Mouse (Mus musculus): ENCODE results near the gene Nr1d2. TPM values are rescaled to one million over a fixed set of nuclear protein-coding genes. Genes with fewer than 3 reads are reported as not detected.
A peak's percentile ranks its signal among the peaks of the same experiment; 100 is the strongest.
"Not testable (repeated sequence)": the region's sequence is repeated elsewhere in the genome, so short reads cannot be mapped to it uniquely, and the experiment has no call there.

Gene Nr1d2
- polyA plus RNA-seq (2015; fragmentation: Nextera tagmentation; extraction: Ambion mirVana), result 5.6 and 6.1 TPM in 2 replicates

DNA sequence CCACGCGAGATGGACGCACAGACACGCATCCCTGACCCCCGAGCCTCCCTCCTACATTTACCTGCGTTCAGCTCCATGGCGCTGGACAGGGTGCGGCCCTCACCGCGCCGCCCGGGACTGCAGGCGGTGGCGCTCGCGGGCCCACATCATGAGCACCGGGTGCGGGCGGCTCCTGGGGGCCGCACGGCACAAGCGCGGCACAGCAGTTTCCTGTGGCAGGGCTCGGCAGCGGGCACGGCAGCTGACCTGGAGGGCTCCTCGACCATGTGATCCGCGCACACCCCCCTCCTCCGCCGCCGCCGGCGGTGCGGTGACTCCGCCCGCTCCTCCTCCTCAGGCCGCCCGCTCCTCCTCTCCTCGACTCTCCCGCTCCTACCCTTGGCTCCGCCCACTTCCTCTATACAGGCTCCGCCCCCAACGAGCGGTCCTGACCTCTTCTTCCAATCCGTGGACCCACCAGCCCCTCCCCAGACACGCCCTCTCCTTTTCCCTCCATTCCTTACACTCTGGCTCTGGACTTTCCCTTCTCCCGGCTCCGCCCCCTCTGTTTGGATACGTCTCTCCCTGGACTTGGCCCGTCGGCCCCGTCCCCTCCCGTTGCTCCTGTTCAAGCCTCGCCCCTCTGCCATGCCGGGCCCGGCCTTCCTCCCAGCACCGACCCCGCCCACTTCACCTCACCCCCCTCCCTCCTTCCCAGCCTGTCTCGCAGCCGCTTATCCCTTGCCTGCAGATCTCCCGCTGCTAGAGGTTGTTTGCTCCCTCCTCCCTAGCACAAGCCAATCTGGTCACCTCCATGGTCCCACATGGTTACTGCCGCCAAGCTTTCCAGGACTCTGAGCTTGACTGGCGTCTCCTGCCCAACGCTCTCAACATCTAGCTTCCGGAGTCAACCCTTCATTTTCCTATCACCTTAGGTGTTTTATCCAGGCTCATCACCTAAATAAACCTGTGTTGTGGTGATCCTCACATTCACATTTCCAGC lies at the start of gene Nr1d2:
TSS of gene Nr1d2 (minus strand) at position 378 of the 982 bp plus-strand sequence.
- ATAC-seq (ENCODE audit: low FRiP score), result peak; percentile 93
- peak within 1 kb of the TSS; percentile 98 for H3K4me3 ChIP-seq (replicated peaks)
- H3K4me1 ChIP-seq, result peaks cover 4% of the 10 kb centered on the region; the same call in 1 of the 2 replicates
- peak within 1 kb of the TSS; percentile 69 for H3K9ac ChIP-seq (replicated peaks)
- WGBS, result under 1% methylated on average over 50 of the region's 66 CpGs
- H3K27me3 ChIP-seq (replicated peaks), result no peaks in the 10 kb centered on the region
- H3K9me3 ChIP-seq (replicated peaks), result no peaks in the 10 kb centered on the region
- no peaks in the 10 kb centered on the region for H3K36me3 ChIP-seq
- peak within 1 kb of the TSS; percentile 88 for H3K27ac ChIP-seq (replicated peaks)
- peak within 1 kb of the TSS; percentile 74 for H3K4me2 ChIP-seq

DNA sequence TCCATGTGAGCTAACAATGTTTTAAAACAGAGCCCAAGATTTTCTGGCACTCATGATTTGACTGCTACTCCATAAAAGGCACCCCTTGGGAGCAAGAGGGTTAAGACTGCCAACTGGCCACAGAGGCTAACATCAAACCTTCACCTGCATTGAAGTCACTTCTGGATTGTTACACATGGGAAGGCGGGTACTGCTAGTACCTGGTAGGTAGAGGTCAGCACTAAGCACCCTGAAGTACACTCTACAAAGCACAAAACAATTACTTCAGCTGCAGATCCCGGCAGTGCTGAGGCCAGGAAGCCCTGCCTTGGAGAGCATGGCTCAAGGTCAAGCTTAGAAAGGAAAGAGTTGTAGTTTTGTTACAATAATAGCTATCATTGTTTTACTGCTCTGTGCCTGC lies 48.5 kb upstream of the Nr1d2 start:
- 85% methylated on average over 2 of the region's 2 CpGs for WGBS
- no peak for ATAC-seq (ENCODE audit: low FRiP score)
- no peak overlapping the region for H3K9ac ChIP-seq (replicated peaks)
- no peaks in the 10 kb centered on the region for H3K9me3 ChIP-seq (replicated peaks)
- 0 out of 2 replicates have a peak, but pooled peaks cover 2% of the 10 kb centered on the region for H3K4me1 ChIP-seq
- H3K27ac ChIP-seq (replicated peaks), result no peak overlapping the region
- H3K4me3 ChIP-seq (replicated peaks), result no peak overlapping the region
- no peaks in the 10 kb centered on the region for H3K27me3 ChIP-seq (replicated peaks)
- H3K4me2 ChIP-seq, result no peak overlapping the region
- 0 out of 2 replicates have a peak, but pooled peaks cover 2% of the 10 kb centered on the region for H3K36me3 ChIP-seq

DNA sequence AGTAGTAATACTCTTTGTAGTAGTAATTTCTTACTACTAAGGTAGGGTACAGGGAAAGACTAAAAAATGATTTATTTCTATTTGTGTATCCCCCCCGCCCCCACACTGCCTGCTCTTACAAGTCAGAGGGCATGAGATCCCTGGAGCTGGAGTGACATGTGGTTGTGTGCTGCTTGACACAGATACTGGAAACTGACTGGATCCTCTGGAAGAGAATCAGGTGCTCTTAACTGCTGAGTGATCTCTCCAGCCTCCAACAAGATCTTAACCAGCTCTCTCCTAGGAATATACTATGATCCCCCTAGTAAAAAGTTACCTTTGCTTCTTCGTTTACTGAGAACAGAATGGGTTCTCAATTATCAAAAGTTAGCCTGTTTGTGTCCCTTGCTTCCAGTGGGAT lies 47.5 kb upstream of the Nr1d2 start:
- Histone ChIP-seq H3K36me3 (0 out of 2 replicates have a peak, but pooled peaks cover 4% of the 10 kb centered on the region), H3K27me3 (replicated peaks) (no peaks in the 10 kb centered on the region), H3K4me3 (replicated peaks) (no peak overlapping the region), H3K27ac (replicated peaks) (no peak overlapping the region), H3K9me3 (replicated peaks) (no peaks in the 10 kb centered on the region), H3K4me2 (no peak overlapping the region), H3K4me1 (0 out of 2 replicates have a peak, but pooled peaks cover 2% of the 10 kb centered on the region), H3K9ac (replicated peaks) (no peak overlapping the region)
- 97% methylated on average over 2 of the region's 2 CpGs for WGBS
- no peak for ATAC-seq (ENCODE audit: low FRiP score)

DNA sequence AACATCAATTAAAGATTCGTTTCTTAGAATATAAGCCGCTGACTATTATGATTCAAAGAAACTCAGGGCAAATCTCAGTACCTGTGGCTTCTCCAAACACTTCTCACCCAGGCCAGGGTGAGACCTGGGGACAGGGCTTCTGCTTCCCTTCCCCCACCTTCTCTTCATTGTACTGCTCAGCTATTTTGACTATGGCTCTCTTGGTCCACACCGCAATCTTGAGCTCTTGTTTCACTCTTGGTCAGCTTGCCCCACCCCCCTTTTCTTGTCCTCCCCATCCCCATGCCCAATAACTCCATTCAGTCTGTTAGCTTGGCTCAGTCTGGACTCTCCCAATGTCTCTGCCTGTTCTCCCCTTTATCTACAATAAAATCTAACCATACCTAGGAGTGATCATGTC lies 46.5 kb upstream of the Nr1d2 start:
- no peak overlapping the region for H3K4me2 ChIP-seq
- no peak for ATAC-seq (ENCODE audit: low FRiP score)
- H3K27ac ChIP-seq (replicated peaks), result no peak overlapping the region
- 87% methylated on average over 3 of the region's 3 CpGs for WGBS
- H3K27me3 ChIP-seq (replicated peaks), result no peaks in the 10 kb centered on the region
- no peaks in the 10 kb centered on the region for H3K9me3 ChIP-seq (replicated peaks)
- no peak overlapping the region for H3K9ac ChIP-seq (replicated peaks)
- 0 out of 2 replicates have a peak, but pooled peaks cover 4% of the 10 kb centered on the region for H3K36me3 ChIP-seq
- H3K4me1 ChIP-seq, result no peaks in the 10 kb centered on the region
- no peak overlapping the region for H3K4me3 ChIP-seq (replicated peaks)

DNA sequence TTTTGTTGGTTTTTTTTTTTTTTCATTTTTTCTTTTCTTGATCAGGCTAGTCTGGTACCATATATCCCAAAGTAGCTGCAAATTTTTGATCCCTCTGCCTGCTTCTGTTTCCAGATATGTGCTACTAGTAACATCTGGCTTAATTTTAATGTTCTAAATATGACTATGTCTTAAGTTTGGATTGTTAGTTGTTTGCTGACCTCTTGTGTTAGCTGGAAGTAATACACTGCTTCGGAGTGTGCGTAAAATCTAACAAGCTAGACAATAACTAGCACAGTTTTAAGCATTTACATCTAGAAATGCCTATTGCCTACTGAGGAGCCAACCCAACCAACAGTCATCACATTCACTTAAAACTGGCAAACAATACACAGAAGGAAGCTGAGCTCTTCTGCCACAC lies 45.7 kb upstream of the Nr1d2 start:
- 77% methylated on average over 2 of the region's 2 CpGs for WGBS
- peaks cover 6% of the 10 kb centered on the region for H3K36me3 ChIP-seq
- H3K27ac ChIP-seq (replicated peaks), result no peak overlapping the region
- H3K4me2 ChIP-seq, result no peak overlapping the region
- no peak for ATAC-seq (ENCODE audit: low FRiP score)
- no peak overlapping the region for H3K9ac ChIP-seq (replicated peaks)
- no peak overlapping the region for H3K4me3 ChIP-seq (replicated peaks)
- H3K27me3 ChIP-seq (replicated peaks), result no peaks in the 10 kb centered on the region
- H3K9me3 ChIP-seq (replicated peaks), result no peaks in the 10 kb centered on the region
- H3K4me1 ChIP-seq, result no peaks in the 10 kb centered on the region

DNA sequence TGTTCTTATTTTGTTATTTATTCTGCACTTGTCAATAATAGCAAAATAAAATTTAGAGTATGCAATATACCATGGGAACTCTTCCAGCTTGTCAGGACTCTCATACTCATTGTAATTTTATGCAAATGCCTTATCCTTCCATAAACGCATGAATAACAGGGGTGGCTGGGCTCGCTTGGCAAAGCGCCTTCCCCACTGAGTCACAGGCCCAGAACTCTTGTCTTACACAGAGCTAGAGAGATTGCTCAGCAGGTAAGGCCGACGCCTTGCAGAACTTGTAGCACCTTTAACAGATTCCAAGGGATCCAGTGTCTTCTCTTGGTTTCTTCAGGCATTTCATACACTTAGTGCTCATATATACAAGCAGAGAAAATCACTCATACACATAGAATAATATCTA lies 41.4 kb upstream of the Nr1d2 start:
- Histone ChIP-seq H3K27me3 (replicated peaks) (no peaks in the 10 kb centered on the region), H3K9me3 (replicated peaks) (no peaks in the 10 kb centered on the region), H3K4me1 (no peaks in the 10 kb centered on the region), H3K27ac (replicated peaks) (no peak overlapping the region), H3K4me2 (no peak overlapping the region), H3K36me3 (peaks cover 29% of the 10 kb centered on the region), H3K4me3 (replicated peaks) (no peak overlapping the region), H3K9ac (replicated peaks) (no peak overlapping the region)
- no peak for ATAC-seq (ENCODE audit: low FRiP score)
- WGBS, result 70% methylated on average over 5 of the region's 5 CpGs

DNA sequence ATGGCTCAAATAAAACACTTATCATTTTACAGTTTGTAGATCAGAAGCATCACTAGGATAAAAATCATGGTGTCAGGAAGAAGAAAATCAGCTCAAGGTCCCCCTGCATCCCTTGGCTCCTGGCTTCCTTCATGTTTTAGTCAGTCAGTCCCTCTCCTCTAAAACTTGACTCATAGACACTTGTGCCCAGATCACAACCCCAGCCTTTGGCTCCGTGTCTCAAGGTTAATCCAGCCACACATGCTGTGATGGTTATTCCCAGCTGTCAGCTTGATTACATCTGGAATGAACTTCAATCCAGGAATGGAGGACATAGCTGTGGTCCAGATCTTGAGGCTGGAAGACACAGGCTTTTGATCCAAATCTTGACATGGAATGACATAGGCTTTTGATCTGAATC lies 35.6 kb upstream of the Nr1d2 start:
- H3K27me3 ChIP-seq (replicated peaks), result no peaks in the 10 kb centered on the region
- no peak overlapping the region for H3K4me3 ChIP-seq (replicated peaks)
- H3K4me2 ChIP-seq, result no peak overlapping the region
- H3K9me3 ChIP-seq (replicated peaks), result no peaks in the 10 kb centered on the region
- peaks cover 23% of the 10 kb centered on the region for H3K36me3 ChIP-seq
- H3K9ac ChIP-seq (replicated peaks), result no peak overlapping the region
- WGBS, result 94% methylated on average over 1 of the region's 1 CpGs
- H3K27ac ChIP-seq (replicated peaks), result no peak overlapping the region
- peaks cover 12% of the 10 kb centered on the region for H3K4me1 ChIP-seq
- no peak for ATAC-seq (ENCODE audit: low FRiP score)

DNA sequence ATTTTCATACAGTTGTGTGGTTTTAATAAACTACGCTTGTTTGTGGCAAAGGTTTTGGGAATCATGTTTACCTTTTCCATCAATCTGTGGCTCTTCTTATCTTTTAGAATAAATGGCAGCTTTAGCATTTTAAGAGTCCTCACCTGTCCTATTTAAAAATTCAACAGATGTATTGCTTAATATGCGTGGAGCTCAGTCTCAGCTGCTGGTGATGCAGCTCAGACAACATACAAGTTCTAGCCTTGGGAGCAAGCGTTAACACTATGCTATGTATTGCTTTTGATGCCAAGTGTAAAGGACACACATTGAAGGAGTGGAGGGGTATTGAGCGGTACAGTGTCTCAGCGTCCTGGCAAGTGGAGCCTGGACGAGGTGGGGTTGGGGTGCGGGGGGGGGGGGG lies 32.7 kb upstream of the Nr1d2 start:
- Histone ChIP-seq H3K4me2 (peak overlapping the region; percentile 66), H3K36me3 (peaks cover 17% of the 10 kb centered on the region), H3K27me3 (replicated peaks) (no peaks in the 10 kb centered on the region), H3K4me3 (replicated peaks) (peak overlapping the region; percentile 83), H3K9ac (replicated peaks) (peak overlapping the region; percentile 79), H3K27ac (replicated peaks) (peak overlapping the region; percentile 90; the same call in 1 of the 2 replicates), H3K9me3 (replicated peaks) (no peaks in the 10 kb centered on the region), H3K4me1 (peaks cover 26% of the 10 kb centered on the region)
- ATAC-seq (ENCODE audit: low FRiP score), result peak; percentile 4; the same call in 1 of the 2 replicates
- 9% methylated on average over 7 of the region's 7 CpGs for WGBS

DNA sequence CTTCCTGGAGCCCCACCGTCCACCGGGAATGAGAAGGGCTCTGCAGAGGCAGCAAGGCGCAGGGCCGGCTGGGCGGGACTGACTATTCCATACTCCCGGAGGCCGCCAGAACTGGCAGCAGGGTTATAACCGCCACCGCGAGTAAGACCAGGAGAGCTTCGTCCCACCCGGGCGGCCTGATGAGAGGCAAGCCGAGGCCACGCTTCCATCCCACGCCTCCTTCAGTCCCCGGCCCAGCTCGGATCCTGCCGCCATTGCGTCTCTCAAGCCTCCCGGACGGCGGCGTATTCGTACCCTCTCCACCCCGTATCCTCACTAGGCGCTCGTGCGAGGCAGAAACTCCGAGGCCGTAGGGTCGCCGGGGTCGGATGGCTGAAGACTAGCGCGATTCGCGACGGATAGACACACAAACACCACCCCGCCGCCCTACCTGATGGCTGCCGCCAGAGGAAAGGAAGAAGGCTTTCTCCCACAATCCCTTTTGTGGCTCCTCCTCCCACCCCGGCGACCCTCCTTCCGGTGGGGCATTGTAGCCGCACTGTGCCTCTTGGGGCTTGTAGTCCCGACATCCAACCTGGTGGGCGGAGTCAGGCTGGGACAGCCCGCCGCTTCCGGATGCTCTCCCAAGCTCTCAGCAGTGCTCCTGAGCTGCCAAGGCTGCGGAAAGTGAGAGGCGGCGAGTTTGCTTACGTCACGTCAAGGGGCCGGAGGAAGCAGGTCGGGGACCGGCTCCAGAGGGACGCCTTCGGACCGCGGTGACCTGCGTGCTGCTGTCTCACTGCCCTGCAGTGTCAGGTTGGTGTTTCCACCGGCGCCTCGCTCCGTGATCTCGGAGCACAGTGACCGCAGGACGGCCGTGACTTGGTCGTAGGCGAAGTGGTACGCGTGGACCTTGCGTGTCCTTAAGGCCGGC lies 31.9 kb upstream of the Nr1d2 start, which contains the start of the genes Nkiras1 and Rpl15:
TSS of gene Nkiras1 (plus strand) at position 608 of the 913 bp plus-strand sequence.
TSS of gene Rpl15 (minus strand) at position 863 of the 913 bp plus-strand sequence.
- Histone ChIP-seq H3K36me3 (peaks cover 20% of the 10 kb centered on the region), H3K27ac (replicated peaks) (peak within 1 kb of the TSS; percentile 90), H3K4me2 (peak within 1 kb of the TSS; percentile 69), H3K27me3 (replicated peaks) (no peaks in the 10 kb centered on the region), H3K9ac (replicated peaks) (peak within 1 kb of the TSS; percentile 92), H3K4me1 (peaks cover 26% of the 10 kb centered on the region), H3K4me3 (replicated peaks) (peak within 1 kb of the TSS; percentile 83), H3K9me3 (replicated peaks) (no peaks in the 10 kb centered on the region)
- under 1% methylated on average over 78 of the region's 78 CpGs for WGBS
- peak; percentile 99 for ATAC-seq (ENCODE audit: low FRiP score)

DNA sequence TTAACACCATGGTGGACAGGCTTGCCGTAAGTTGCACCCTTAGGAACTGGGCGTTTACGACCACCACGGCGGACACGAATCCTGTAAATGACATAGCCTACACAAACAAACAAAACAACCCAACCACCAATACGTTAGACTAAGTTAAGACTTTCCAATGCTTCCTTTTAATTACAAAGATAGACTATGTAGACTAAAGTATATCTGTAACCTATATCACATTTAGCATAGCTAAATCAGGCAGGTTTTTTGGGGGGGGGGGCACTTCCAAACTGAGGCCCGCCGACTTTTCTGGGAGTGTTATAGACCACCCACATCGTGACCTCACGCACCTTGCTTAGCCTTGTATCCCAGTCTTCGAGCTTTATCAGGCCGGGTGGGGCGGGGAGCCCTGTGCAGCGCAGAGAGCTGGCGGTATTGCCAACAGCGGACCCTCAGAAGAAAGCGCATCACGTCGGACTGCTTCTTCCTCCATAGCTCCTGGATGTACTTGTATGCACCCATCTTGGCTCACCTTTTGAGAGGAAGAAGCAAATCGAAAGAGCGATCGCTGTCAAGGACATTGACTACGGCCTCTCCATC lies 31.1 kb upstream of the Nr1d2 start:
- Histone ChIP-seq H3K36me3 (peaks cover 22% of the 10 kb centered on the region), H3K4me3 (replicated peaks) (peak overlapping the region; percentile 83), H3K4me2 (peak overlapping the region; percentile 69), H3K27ac (replicated peaks) (peak overlapping the region; percentile 90), H3K4me1 (peaks cover 26% of the 10 kb centered on the region), H3K9ac (replicated peaks) (peak overlapping the region; percentile 92)
- WGBS, result 2% methylated on average over 24 of the region's 24 CpGs
- H3K9me3 ChIP-seq (replicated peaks); H3K27me3 ChIP-seq (replicated peaks): not testable (repeated sequence)
- peak; percentile 14; the same call in 1 of the 2 replicates for ATAC-seq (ENCODE audit: low FRiP score)

DNA sequence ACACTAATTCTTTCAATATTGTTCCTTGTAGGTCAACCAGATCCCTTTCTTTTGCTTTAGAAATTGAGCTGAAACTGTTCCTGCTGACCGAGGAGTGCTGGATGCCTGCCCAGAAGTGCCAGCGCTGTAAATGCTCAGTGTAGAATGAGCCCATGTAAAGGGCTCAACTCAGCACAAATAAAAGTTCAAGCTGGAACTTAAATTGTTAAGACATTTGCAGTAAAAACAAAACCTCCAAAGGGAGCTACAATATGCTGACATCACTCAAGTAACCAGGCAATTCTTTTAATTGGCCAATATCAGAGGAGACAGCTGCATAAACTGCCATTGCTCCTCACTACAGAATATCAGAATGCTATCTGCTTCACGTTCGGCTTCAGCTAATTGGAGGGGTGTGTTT lies 24.5 kb upstream of the Nr1d2 start:
- no peak overlapping the region for H3K4me2 ChIP-seq
- peak overlapping the region; percentile 24 for H3K27ac ChIP-seq (replicated peaks)
- no peaks in the 10 kb centered on the region for H3K27me3 ChIP-seq (replicated peaks)
- no peak overlapping the region for H3K9ac ChIP-seq (replicated peaks)
- WGBS, result 49% methylated on average over 4 of the region's 4 CpGs
- H3K9me3 ChIP-seq (replicated peaks), result no peaks in the 10 kb centered on the region
- ATAC-seq (ENCODE audit: low FRiP score), result peak; percentile 46; the same call in 1 of the 2 replicates
- no peak overlapping the region for H3K4me3 ChIP-seq (replicated peaks)
- peaks cover 13% of the 10 kb centered on the region for H3K4me1 ChIP-seq
- peaks cover 35% of the 10 kb centered on the region for H3K36me3 ChIP-seq
